ENCODE assay signal across 25 mouse cellular contexts in the genomic region with DNA sequence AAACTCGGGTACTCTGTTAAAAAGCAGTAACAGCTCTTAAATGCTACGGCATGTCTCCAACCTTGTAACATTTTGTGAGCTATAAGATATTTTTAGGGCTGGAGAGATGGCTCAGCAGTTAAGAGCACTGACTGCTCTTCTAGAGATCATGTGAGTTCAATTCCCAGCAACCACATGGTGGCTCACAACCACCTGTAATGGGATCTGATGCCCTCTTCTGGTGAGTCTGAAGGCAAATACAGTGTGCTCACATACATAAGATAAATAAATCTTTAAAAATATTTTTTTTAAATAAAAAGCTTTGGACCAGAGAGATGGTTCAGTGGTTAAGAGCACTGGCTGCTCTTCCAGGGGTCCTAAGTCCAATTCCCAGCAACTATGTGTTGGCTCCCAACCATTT. TPM values are rescaled to one million over a fixed set of nuclear protein-coding genes. Genes with fewer than 3 reads are reported as not detected.
A peak's percentile ranks its signal among the peaks of the same experiment; 100 is the strongest.
DNase-seq lines count a peak whose midpoint lies in the region; ATAC-seq and TF ChIP-seq lines count a peak whose summit lies in the region.
"Had no signal": no experiment of that assay in that cellular context is flagged by ENCODE, and none has a peak within 500 bp of the region (broad histone marks: within the 10 kb centered on the region; RNA-seq: fewer than 3 reads in every experiment).

No protein-coding gene starts in this region.

- H3K4me3 ChIP-seq in kidney, postnatal 0 days (replicated peaks; ENCODE audit: low read depth, low read length): no peak overlapping the region
- H3K4me3 ChIP-seq in kidney, embryonic 15.5 days (replicated peaks): no peak overlapping the region
- H3K4me3 ChIP-seq in CH12.LX (replicated peaks in 1 of 3; ENCODE audit: low read depth in 2 of 3, low read length in 2 of 3, poor library complexity in 1 of 3): no peak overlapping the region
- H3K4me3 ChIP-seq in stomach, postnatal 0 days (ENCODE audit: low read depth, low read length): no peak overlapping the region
- no peak overlapping the region for H3K4me3 ChIP-seq in forebrain, embryonic 10.5 days
- H3K4me3 ChIP-seq: embryonic facial prominence, embryonic 13.5 days; embryonic facial prominence, embryonic 15.5 days; erythroblast, embryonic 14.5 days; forebrain, embryonic 13.5 days; forebrain, embryonic 15.5 days had no signal

- H3K4me2 ChIP-seq in kidney, postnatal 0 days (ENCODE audit: low read length): no peak overlapping the region
- no peak overlapping the region for H3K4me2 ChIP-seq in kidney, embryonic 15.5 days
- no peak overlapping the region for H3K4me2 ChIP-seq in CH12.LX (ENCODE audit: insufficient read depth, low read depth, poor library complexity, severe bottlenecking)
- no peak overlapping the region for H3K4me2 ChIP-seq in stomach, postnatal 0 days (replicated peaks; ENCODE audit: low read depth)
- H3K4me2 ChIP-seq: embryonic facial prominence, embryonic 13.5 days; embryonic facial prominence, embryonic 15.5 days; forebrain, embryonic 13.5 days; forebrain, embryonic 15.5 days had no signal

- H3K4me1 ChIP-seq in kidney, postnatal 0 days (replicated peaks; ENCODE audit: insufficient read depth, low read length): peaks cover 6% of the 10 kb centered on the region; the same call in 1 of the 2 replicates
- peaks cover 6% of the 10 kb centered on the region; the same call in 1 of the 2 replicates for H3K4me1 ChIP-seq in kidney, embryonic 15.5 days
- H3K4me1 ChIP-seq in CH12.LX (ENCODE audit: control insufficient read depth in 1 of 2, insufficient read depth in 2 of 2): peaks cover 0 to 5% of the 10 kb centered on the region in 2 experiments; a peak in 2 of 4 replicates
- peaks cover 3% of the 10 kb centered on the region; the same call in 1 of the 2 replicates for H3K4me1 ChIP-seq in stomach, postnatal 0 days (replicated peaks; ENCODE audit: control insufficient read depth, insufficient read depth)
- H3K4me1 ChIP-seq in forebrain, embryonic 10.5 days: peaks cover 9% of the 10 kb centered on the region

- dilution Hi-C loops in CH12.LX (cut with MboI; ENCODE audit: extremely low pct_ligation_motif_present, extremely low pct_unique_long_range_greater_than_20kb, low sequenced_read_pairs): no loop called here

- no peak for DNase-seq in kidney, postnatal 0 days (ENCODE audit: low spot score)
- DNase-seq in A20 (ENCODE audit: low read depth, low spot score) (peak; percentile 37), CH12.LX (ENCODE audit: extremely low read depth) (no peak), MN1 (ENCODE audit: low spot score) (no peak)
- DNase-seq in stomach, postnatal 0 days (ENCODE audit: low spot score): no peak
- no peak for DNase-seq in forebrain, embryonic 10.5 days (ENCODE audit: extremely low spot score, low spot score)
- DNase-seq: adrenal gland, adult 2 months; adrenal gland, postnatal 10 days; adrenal gland, postnatal 25 days; B cell, adult 2 months; cerebellum, adult 11 months; cerebellum, adult 18-20 months; cerebellum, adult 8-10 months; cerebellum, adult 9-11 months; cerebellum, postnatal 14 days; cerebellum, postnatal 36 days; embryo, embryonic 11 days; forebrain, postnatal 0 days had no signal

- H3K9me3 ChIP-seq in kidney, postnatal 0 days (replicated peaks; ENCODE audit: low read length): no peaks in the 10 kb centered on the region
- no peaks in the 10 kb centered on the region for H3K9me3 ChIP-seq in kidney, embryonic 15.5 days (replicated peaks)
- H3K9me3 ChIP-seq in CH12.LX (replicated peaks; ENCODE audit: low read length): no peaks in the 10 kb centered on the region
- no peaks in the 10 kb centered on the region for H3K9me3 ChIP-seq in stomach, postnatal 0 days (ENCODE audit: control insufficient read depth, low read length)
- no peaks in the 10 kb centered on the region for H3K9me3 ChIP-seq in forebrain, embryonic 10.5 days
- H3K9me3 ChIP-seq: embryonic facial prominence, embryonic 13.5 days; embryonic facial prominence, embryonic 15.5 days; forebrain, embryonic 13.5 days; forebrain, embryonic 15.5 days had no signal

- WGBS in kidney, postnatal 0 days: 90% methylated on average over 2 of the region's 2 CpGs
- WGBS in kidney, embryonic 15.5 days: 83% methylated on average over 2 of the region's 2 CpGs
- 92% methylated on average over 2 of the region's 2 CpGs for WGBS in stomach, postnatal 0 days
- WGBS in forebrain, embryonic 10.5 days: 93% methylated on average over 2 of the region's 2 CpGs

- in situ Hi-C loops in CH12.LX (cut with MboI; ENCODE audit: low pct_ligation_motif_present, low pct_unique_long_range_greater_than_20kb, low sequenced_read_pairs): no loop called here

- H3K27me3 ChIP-seq in kidney, postnatal 0 days (ENCODE audit: insufficient read depth, low read length): no peaks in the 10 kb centered on the region
- H3K27me3 ChIP-seq in kidney, embryonic 15.5 days: no peaks in the 10 kb centered on the region
- no peaks in the 10 kb centered on the region for H3K27me3 ChIP-seq in CH12.LX (replicated peaks)
- H3K27me3 ChIP-seq in stomach, postnatal 0 days (ENCODE audit: control insufficient read depth, insufficient read depth, low read length): no peaks in the 10 kb centered on the region
- no peaks in the 10 kb centered on the region for H3K27me3 ChIP-seq in forebrain, embryonic 10.5 days (ENCODE audit: poor library complexity, severe bottlenecking)
- H3K27me3 ChIP-seq: embryonic facial prominence, embryonic 13.5 days; embryonic facial prominence, embryonic 15.5 days; forebrain, embryonic 13.5 days; forebrain, embryonic 15.5 days had no signal

- H3K79me2 ChIP-seq in CH12.LX (replicated peaks; ENCODE audit: control insufficient read depth, extremely low read depth, insufficient read depth, poor library complexity, severe bottlenecking): no peaks in the 10 kb centered on the region

- H3K9ac ChIP-seq in kidney, postnatal 0 days (ENCODE audit: low read depth, low read length): no peak overlapping the region
- no peak overlapping the region for H3K9ac ChIP-seq in kidney, embryonic 15.5 days
- H3K9ac ChIP-seq in CH12.LX (ENCODE audit: insufficient read depth, low read depth): no peak overlapping the region
- no peak overlapping the region for H3K9ac ChIP-seq in stomach, postnatal 0 days (ENCODE audit: low read length)
- H3K9ac ChIP-seq: embryonic facial prominence, embryonic 13.5 days; embryonic facial prominence, embryonic 15.5 days; forebrain, embryonic 13.5 days; forebrain, embryonic 15.5 days; forebrain, postnatal 0 days had no signal

- TF ChIP-seq POLR2A in CH12.LX (IDR thresholded peaks at IDR 0.05; ENCODE audit: low read depth, low read length): no peak

- TF ChIP-seq CTCF in kidney, postnatal 0 days (IDR thresholded peaks at IDR 0.05; ENCODE audit: low read depth): 0 out of 2 replicates have a peak, but pooled peaks have one; percentile 20
- TF ChIP-seq CTCF in CH12.LX (conservative IDR thresholded peaks at IDR 0.05 in 1 of 2, IDR thresholded peaks at IDR 0.05 in 1 of 2; ENCODE audit: low read depth in 2 of 2, low read length in 2 of 2): peak in 1 of 2 experiments; percentile 59; a peak in 2 of 4 replicates
- peak; percentile 37 for TF ChIP-seq CTCF in stomach, postnatal 0 days (IDR thresholded peaks at IDR 0.05; ENCODE audit: low read depth)

- 0 out of 2 replicates have a peak, but pooled peaks have one; percentile 0 for TF ChIP-seq RAD21 in CH12.LX (IDR thresholded peaks at IDR 0.05; ENCODE audit: low read depth, low read length)

- H3K27ac ChIP-seq in kidney, postnatal 0 days: no peak overlapping the region
- H3K27ac ChIP-seq in kidney, embryonic 15.5 days: no peak overlapping the region
- no peak overlapping the region for H3K27ac ChIP-seq in CH12.LX (ENCODE audit: insufficient read depth, low read depth)
- no peak overlapping the region for H3K27ac ChIP-seq in stomach, postnatal 0 days (replicated peaks)
- no peak overlapping the region for H3K27ac ChIP-seq in forebrain, embryonic 10.5 days
- H3K27ac ChIP-seq: embryonic facial prominence, embryonic 15.5 days; forebrain, embryonic 13.5 days; forebrain, embryonic 15.5 days had no signal

- no peak for ATAC-seq in kidney, postnatal 0 days (replicated peaks; ENCODE audit: low FRiP score, low read depth)
- no peak for ATAC-seq in kidney, embryonic 15.5 days (replicated peaks; ENCODE audit: low FRiP score)
- no peak for ATAC-seq in stomach, postnatal 0 days (ENCODE audit: low FRiP score, low TSS enrichment)
- ATAC-seq: CD4-positive, CD25-positive, alpha-beta regulatory T cell, adult 4 months; forebrain, embryonic 13.5 days; forebrain, embryonic 15.5 days; forebrain, postnatal 0 days had no signal

- no peak for TF ChIP-seq EP300 in CH12.LX (IDR thresholded peaks at IDR 0.05; ENCODE audit: low read length)
- no peak for TF ChIP-seq EP300 in stomach, postnatal 0 days (optimal IDR thresholded peaks at IDR 0.05)

- no peaks in the 10 kb centered on the region for H3K36me3 ChIP-seq in kidney, postnatal 0 days (ENCODE audit: insufficient read depth, low read length)
- H3K36me3 ChIP-seq in kidney, embryonic 15.5 days: no peaks in the 10 kb centered on the region
- H3K36me3 ChIP-seq in CH12.LX (replicated peaks in 1 of 2; ENCODE audit: control insufficient read depth in 1 of 2, insufficient read depth in 1 of 2, low read length in 1 of 2): no peaks in the 10 kb centered on the region
- no peaks in the 10 kb centered on the region for H3K36me3 ChIP-seq in stomach, postnatal 0 days (ENCODE audit: control insufficient read depth, insufficient read depth, low read length)
- H3K36me3 ChIP-seq in forebrain, embryonic 10.5 days (replicated peaks): no peaks in the 10 kb centered on the region
- H3K36me3 ChIP-seq: embryonic facial prominence, embryonic 13.5 days; embryonic facial prominence, embryonic 15.5 days; forebrain, embryonic 15.5 days had no signal

TF ChIP-seq in CH12.LX, 34 proteins besides CTCF, POLR2A, EP300 and RAD21 (continues in another document):
- no peak for TF ChIP-seq MAX (IDR thresholded peaks at IDR 0.05; ENCODE audit: low read length)

RNA-seq across cellular contexts. Expression of gene Gns, which starts 4.5 kb away (rescaled TPM):
- polyA plus RNA-seq in kidney, postnatal 0 days (2015; fragmentation: Nextera tagmentation; extraction: Ambion mirVana): 62.3 and 63.2 TPM in 2 replicates
- polyA plus RNA-seq in kidney, embryonic 15.5 days (2015; fragmentation: Nextera tagmentation; extraction: Ambion mirVana): 41.5 and 46.0 TPM in 2 replicates
- total RNA-seq in CH12.LX (2012; rRNA removed) (58.2 and 77.2 TPM in 2 replicates), CH12.LX (2014; rRNA removed) (28.4 and 28.7 TPM in 2 replicates)
- 87.3 and 104 TPM in 2 replicates for polyA plus RNA-seq in CH12.LX (2012; ENCODE audit: insufficient read length, low read depth)
- 25.7 and 26.1 TPM in 2 replicates for polyA plus RNA-seq in stomach, postnatal 0 days (2015; fragmentation: Nextera tagmentation; extraction: Ambion mirVana)
- 34.9 and 37.6 TPM in 2 replicates for polyA plus RNA-seq in forebrain, embryonic 10.5 days (2016; fragmentation: Nextera tagmentation; extraction: Ambion mirVana)

RNA-seq across cellular contexts. Expression of gene Tbc1d30, which starts 9.3 kb away (rescaled TPM):
- polyA plus RNA-seq in kidney, postnatal 0 days (2015; fragmentation: Nextera tagmentation; extraction: Ambion mirVana): 0.52 and 0.53 TPM in 2 replicates
- polyA plus RNA-seq in kidney, embryonic 15.5 days (2015; fragmentation: Nextera tagmentation; extraction: Ambion mirVana): 0.33 and 0.57 TPM in 2 replicates
- total RNA-seq in CH12.LX (2012; rRNA removed) (not detected in 2 replicates), CH12.LX (2014; rRNA removed) (not detected in 2 replicates)
- polyA plus RNA-seq in CH12.LX (2012; ENCODE audit: insufficient read length, low read depth): 0.16 TPM in 1 of 2 replicates, not detected in the other
- 3.8 and 4.1 TPM in 2 replicates for polyA plus RNA-seq in stomach, postnatal 0 days (2015; fragmentation: Nextera tagmentation; extraction: Ambion mirVana)
- 1.5 and 1.6 TPM in 2 replicates for polyA plus RNA-seq in forebrain, embryonic 10.5 days (2016; fragmentation: Nextera tagmentation; extraction: Ambion mirVana)
- polyA plus RNA-seq: erythroblast, embryonic 14.5 days had no signal
